Mouse (Mus musculus) thymus, adult 2 months (tissue): ENCODE measurements around the gene Nhsl1. TPM values are rescaled to one million over a fixed set of nuclear protein-coding genes. Genes with fewer than 3 reads are reported as not detected.

ENCODE experiments used
- DNase-seq: peaks from one replicate; pipeline ENCODE4 v3.0.0; 2021
- H3K27ac ChIP-seq: fragments of 200-500 bp; 2 replicates; pipeline ENCODE4 v1.5.1; 2012; ENCODE audit warnings: low read length, control low read depth; ENCODE audit not compliant: control insufficient read depth, insufficient read depth
- H3K27me3 ChIP-seq: fragments of 200-500 bp; 2 replicates; pipeline ENCODE4 v1.6.1; 2012; ENCODE audit warnings: mild to moderate bottlenecking, low read length, moderate library complexity, mixed read lengths; ENCODE audit not compliant: control insufficient read depth, insufficient read depth
- H3K36me3 ChIP-seq: fragments of 200-500 bp; 2 replicates; pipeline ENCODE4 v1.6.1; 2012; ENCODE audit warnings: mild to moderate bottlenecking, low read length, moderate library complexity; ENCODE audit not compliant: control insufficient read depth, insufficient read depth
- H3K4me1 ChIP-seq: fragments of 200-500 bp; replicated peaks from 2 replicates; pipeline ENCODE4 v1.6.1; 2012; ENCODE audit warnings: low read length; ENCODE audit not compliant: control insufficient read depth, insufficient read depth
- H3K4me3 ChIP-seq: fragments of 200-500 bp; 2 replicates; pipeline ENCODE4 v1.5.1; 2012; ENCODE audit warnings: mild to moderate bottlenecking, low read length, control low read depth, moderate library complexity; ENCODE audit not compliant: control insufficient read depth, insufficient read depth
- CTCF ChIP-seq: fragments of 200-500 bp; IDR thresholded peaks from 2 replicates; pipeline ENCODE4 v1.5.1; 2012; ENCODE audit warnings: mild to moderate bottlenecking, control low read depth, low read length, moderate library complexity, borderline replicate concordance; ENCODE audit not compliant: control insufficient read depth, poor library complexity, insufficient read depth; ENCODE audit errors: extremely low read depth
- POLR2A ChIP-seq: fragments of 200-500 bp; IDR thresholded peaks from 2 replicates; pipeline ENCODE4 v1.6.1; 2012; ENCODE audit warnings: mild to moderate bottlenecking, low read length, control low read depth, moderate library complexity; ENCODE audit not compliant: control insufficient read depth, poor library complexity, insufficient read depth; ENCODE audit errors: extremely low read depth
- WGBS: fragments of 180-500 bp; shearing (Covaris S2); methylation state at CpG from one replicate; pipeline ENCODE4 v1.1.7; 2018; 5-methylcytosine and 5-hydroxymethylcytosine counted together
- polyA plus RNA-seq: library from polyadenylated mRNA; depleted of rRNA; stranded (reverse); fragments of >200 nt; gene quantifications from 2 replicates; pipeline ENCODE4 v1.2.3, GENCODE M21; 2012

Nhsl1 gene
- polyA plus RNA-seq, 1 experiment, result 18.1 TPM

DNA sequence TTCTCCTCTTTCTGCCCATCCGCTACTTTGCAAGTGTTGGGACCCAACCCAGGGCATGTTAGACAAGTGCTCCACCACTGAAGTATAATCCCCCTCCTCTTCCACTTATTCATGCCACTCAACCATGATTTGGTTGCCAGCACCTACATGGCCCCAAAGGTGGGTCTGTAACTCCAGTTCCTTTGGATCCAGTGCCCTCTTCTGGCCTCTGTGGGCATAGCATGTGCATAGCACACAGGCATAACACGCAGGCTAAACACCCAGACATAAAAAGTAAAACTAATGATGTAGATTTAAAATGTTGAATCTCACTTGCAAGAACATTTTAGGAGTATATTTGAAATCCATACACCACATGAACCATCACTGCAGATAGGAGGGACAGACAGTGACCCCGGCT is 110.7 kb downstream of the Nhsl1 start:
- over 99% methylated on average over 3 of the region's 3 CpGs for WGBS
- Histone ChIP-seq H3K27ac (no peak overlapping the region), H3K27me3 (no peaks in the 10 kb centered on the region), H3K36me3 (no peaks in the 10 kb centered on the region), H3K4me3 (no peak overlapping the region), H3K4me1 (peaks cover 6% of the 10 kb centered on the region)
- DNase-seq, result peak; percentile 25
- no peak for TF ChIP-seq POLR2A
- TF ChIP-seq CTCF, result no peak

DNA sequence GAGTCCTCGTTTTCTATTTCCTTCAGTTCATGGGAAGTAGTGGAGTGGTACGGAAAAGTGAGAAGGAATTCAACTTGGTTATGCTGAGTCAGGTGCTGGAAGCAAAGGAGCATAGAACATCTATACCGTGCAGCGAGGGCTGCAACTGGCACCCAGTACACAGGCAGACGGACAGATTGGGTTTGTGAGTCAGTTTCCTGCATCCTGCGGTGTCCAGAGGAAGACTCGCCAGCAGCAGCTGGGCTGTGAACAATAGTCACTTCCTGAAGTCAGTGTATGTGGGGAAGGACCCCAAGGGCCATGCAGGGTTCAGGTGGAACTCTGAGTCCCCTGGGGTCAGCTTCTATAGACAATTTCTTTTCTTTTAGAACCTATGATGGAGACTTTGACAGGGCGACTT is 111.4 kb downstream of the Nhsl1 start:
- H3K27ac ChIP-seq, result no peak overlapping the region
- no peak overlapping the region for H3K4me3 ChIP-seq
- no peak for DNase-seq
- TF ChIP-seq POLR2A (no peak), CTCF (no peak)
- H3K4me1 ChIP-seq, result peaks cover 6% of the 10 kb centered on the region
- H3K36me3 ChIP-seq, result no peaks in the 10 kb centered on the region
- no peaks in the 10 kb centered on the region for H3K27me3 ChIP-seq
- 39% methylated on average over 8 of the region's 8 CpGs for WGBS

DNA sequence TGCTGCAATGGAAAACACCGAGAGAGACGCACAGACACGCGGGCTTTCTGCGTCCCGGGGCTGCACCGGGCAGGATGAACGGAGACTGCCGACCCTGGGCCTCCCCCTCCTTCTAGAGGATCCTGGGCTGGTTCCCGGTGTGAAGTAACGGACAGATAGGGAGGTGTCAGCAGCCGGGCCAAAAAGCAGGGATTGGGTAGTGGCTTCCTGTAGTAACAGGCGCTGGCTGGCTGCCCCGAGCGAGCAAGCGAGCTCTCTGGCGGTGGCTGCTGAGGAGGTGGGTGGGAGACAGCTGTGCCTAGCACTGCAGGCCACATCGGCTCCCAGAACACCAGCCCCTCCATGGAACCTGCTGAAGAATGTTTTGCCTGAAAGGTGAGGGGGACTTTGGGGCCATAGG is 112.2 kb downstream of the Nhsl1 start:
- H3K4me1 ChIP-seq, result peaks cover 6% of the 10 kb centered on the region
- H3K27me3 ChIP-seq, result no peaks in the 10 kb centered on the region
- H3K36me3 ChIP-seq, result no peaks in the 10 kb centered on the region
- no peak for TF ChIP-seq POLR2A
- no peak for TF ChIP-seq CTCF
- peak; percentile 49 for DNase-seq
- peak overlapping the region; percentile 52 for H3K4me3 ChIP-seq
- H3K27ac ChIP-seq, result no peak overlapping the region
- WGBS, result under 1% methylated on average over 18 of the region's 18 CpGs

DNA sequence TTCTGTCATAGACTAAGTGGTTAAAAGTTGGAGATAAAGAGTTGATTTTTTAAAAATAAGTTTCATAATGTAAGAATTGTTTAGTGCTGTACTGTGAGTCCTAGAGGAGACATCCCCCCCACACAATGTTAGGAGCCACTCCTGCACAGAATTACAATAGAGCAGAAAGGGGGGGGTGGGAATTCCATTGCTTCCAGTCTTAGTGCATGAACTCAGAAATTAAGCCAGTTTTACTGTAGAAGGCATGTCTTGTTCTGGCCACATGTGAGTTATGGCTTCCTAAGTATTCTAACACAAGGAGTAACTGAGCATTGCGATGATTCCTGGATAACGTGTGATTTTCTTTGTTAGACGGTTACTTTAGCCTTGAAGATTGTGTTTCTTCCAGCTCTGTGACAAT is 112.8 kb downstream of the Nhsl1 start:
- DNase-seq, result no peak
- Histone ChIP-seq H3K4me3 (no peak overlapping the region), H3K27ac (no peak overlapping the region), H3K27me3 (no peaks in the 10 kb centered on the region), H3K36me3 (no peaks in the 10 kb centered on the region), H3K4me1 (peaks cover 6% of the 10 kb centered on the region)
- 92% methylated on average over 3 of the region's 3 CpGs for WGBS
- TF ChIP-seq POLR2A (no peak), CTCF (no peak)

DNA sequence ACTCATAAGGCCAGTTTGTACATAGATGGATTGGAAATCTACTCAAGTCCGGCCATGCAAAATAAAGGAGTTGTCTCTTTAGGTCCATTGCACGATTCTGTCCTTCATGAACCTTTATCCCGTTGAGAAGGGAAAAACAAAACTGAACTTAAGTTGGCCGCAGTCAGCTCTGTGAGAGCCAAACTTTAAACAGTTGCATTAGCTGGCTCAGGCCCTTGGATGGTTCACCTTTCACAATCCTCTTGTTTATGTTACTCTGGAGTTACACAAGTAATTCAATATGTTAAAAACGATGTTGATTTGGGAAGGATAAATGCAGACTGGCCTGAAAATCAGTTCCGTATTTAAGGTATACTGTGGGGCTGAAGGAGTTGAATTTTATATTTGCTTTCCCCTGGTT is 116.7 kb downstream of the Nhsl1 start:
- no peak overlapping the region for H3K27ac ChIP-seq
- 0 out of 2 replicates have a peak, but pooled peaks cover 2% of the 10 kb centered on the region for H3K4me1 ChIP-seq
- no peak for DNase-seq
- WGBS, result 95% methylated on average over 6 of the region's 6 CpGs
- TF ChIP-seq CTCF (no peak), POLR2A (no peak)
- no peaks in the 10 kb centered on the region for H3K27me3 ChIP-seq
- no peaks in the 10 kb centered on the region for H3K36me3 ChIP-seq
- no peak overlapping the region for H3K4me3 ChIP-seq

DNA sequence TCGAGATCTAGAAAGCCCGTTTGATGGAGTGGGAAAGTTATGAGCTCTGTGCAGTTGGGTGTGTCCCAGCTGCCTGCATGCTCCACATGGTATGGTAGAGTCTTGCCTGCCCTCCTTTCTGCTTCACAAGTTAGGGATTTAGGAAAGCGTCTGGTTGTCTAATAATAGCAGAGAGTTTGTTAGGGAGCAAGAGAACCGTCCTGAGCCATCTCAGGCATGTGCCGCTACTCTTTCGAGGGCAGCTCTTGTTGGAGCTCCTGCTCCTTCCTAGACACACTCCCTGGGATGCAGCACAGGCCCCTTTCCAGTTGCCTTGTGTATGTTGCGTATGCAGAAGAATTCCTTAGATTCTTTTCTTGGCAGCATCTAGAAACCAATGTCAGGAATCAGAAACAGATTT is 117.2 kb downstream of the Nhsl1 start:
- no peak for DNase-seq
- TF ChIP-seq POLR2A (no peak), CTCF (no peak)
- H3K4me1 ChIP-seq, result 0 out of 2 replicates have a peak, but pooled peaks cover under 1% of the 10 kb centered on the region
- H3K36me3 ChIP-seq, result no peaks in the 10 kb centered on the region
- H3K4me3 ChIP-seq, result no peak overlapping the region
- 92% methylated on average over 7 of the region's 7 CpGs for WGBS
- H3K27ac ChIP-seq, result no peak overlapping the region
- no peaks in the 10 kb centered on the region for H3K27me3 ChIP-seq

DNA sequence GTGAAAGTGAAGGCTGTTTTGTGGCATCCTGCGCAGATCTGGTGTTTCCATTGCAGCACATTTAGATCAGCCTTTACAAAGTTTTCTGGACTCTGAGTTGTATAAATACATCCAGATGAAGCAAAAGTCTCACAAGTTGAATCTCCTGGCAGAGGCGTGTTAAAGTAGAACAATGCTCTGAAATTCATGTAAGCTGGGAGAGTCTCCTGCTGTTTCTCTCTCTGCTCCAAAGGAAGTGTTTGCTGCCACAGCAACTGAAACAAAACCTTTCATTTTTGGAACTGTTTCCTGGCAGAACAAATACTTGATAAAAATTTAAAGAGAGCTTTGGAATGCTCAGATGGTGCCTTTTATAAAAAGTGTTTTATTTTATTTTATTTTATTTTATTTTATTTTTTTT is 118.8 kb downstream of the Nhsl1 start:
- no peaks in the 10 kb centered on the region for H3K36me3 ChIP-seq
- no peak overlapping the region for H3K4me3 ChIP-seq
- no peak overlapping the region for H3K27ac ChIP-seq
- TF ChIP-seq CTCF (no peak), POLR2A (no peak)
- H3K27me3 ChIP-seq, result no peaks in the 10 kb centered on the region
- H3K4me1 ChIP-seq, result no peaks in the 10 kb centered on the region
- 91% methylated on average over 2 of the region's 2 CpGs for WGBS
- DNase-seq, result no peak
